Mouse (Mus musculus) left cerebral cortex, postnatal 25 days (tissue): ENCODE measurements around the gene Rbmx. TPM values are rescaled to one million over a fixed set of nuclear protein-coding genes. Genes with fewer than 3 reads are reported as not detected.

Experiments
- total RNA-seq, 2 experiments: library from RNA; stranded (reverse); gene quantifications; 2 replicates each; pipeline ENCODE4 v1.2.3; 2021

Gene Rbmx
- total RNA-seq, 2 experiments from 2014 or later: 43.1 to 45.5 TPM

Other genes with a start within 250 kb of the Rbmx start
- gene Cd40lg, start 180.9 kb downstream of the Rbmx start, total RNA-seq: not detected
- gene Arhgef6, start 54.3 kb downstream of the Rbmx start, total RNA-seq: 10 to 100 TPM in 1 of 2 experiments, 1 to 10 TPM in 1; 8.1 to 13.0 TPM
- gene Gm364, start 16.1 kb upstream of the Rbmx start, total RNA-seq: not detected
- 1 to 10 TPM; 4.5 to 6.3 TPM for gene Gpr101, start 110.7 kb upstream of the Rbmx start, total RNA-seq